Mouse (Mus musculus) lung, adult 2 months (tissue): Measurements from ENCODE around the gene Sptssb. TPM values are rescaled to one million over a fixed set of nuclear protein-coding genes. Genes with fewer than 3 reads are reported as not detected.

Experiments used
- DNase-seq: peaks from one replicate; pipeline ENCODE4 v3.0.0; 2022
- H3K4me1 ChIP-seq: fragments of 200-500 bp; 2 replicates; pipeline ENCODE4 v1.6.1; 2011; ENCODE audit warnings: low read length; ENCODE audit not compliant: control insufficient read depth, insufficient read depth
- H3K4me3 ChIP-seq: fragments of 200-500 bp; replicated peaks from 2 replicates; pipeline ENCODE3; 2011; ENCODE audit warnings: low read depth, mild to moderate bottlenecking, control low read depth, low read length; ENCODE audit errors: extremely low read depth
- CTCF ChIP-seq: fragments of 200-500 bp; IDR thresholded peaks from 2 replicates; pipeline ENCODE4 v1.5.1; 2011; ENCODE audit warnings: mild to moderate bottlenecking, low read length, control low read depth; ENCODE audit not compliant: insufficient read depth
- POLR2A ChIP-seq: fragments of 200-500 bp; IDR thresholded peaks from 2 replicates; pipeline ENCODE4 v1.6.1; 2011; ENCODE audit warnings: low read depth, mild to moderate bottlenecking, control low read depth, low read length, borderline replicate concordance; ENCODE audit errors: extremely low read depth
- WGBS: fragments of 180-500 bp; shearing (Covaris S2); methylation state at CpG from one replicate; pipeline ENCODE4 v1.1.7; 2018; 5-methylcytosine and 5-hydroxymethylcytosine counted together
- polyA plus RNA-seq: library from polyadenylated mRNA; depleted of rRNA; stranded (reverse); fragments of >200 nt; gene quantifications from 2 replicates; pipeline ENCODE4 v1.2.3, GENCODE M21; 2012

Gene Sptssb
- polyA plus RNA-seq, 1 experiment, result 40.5 TPM

DNA sequence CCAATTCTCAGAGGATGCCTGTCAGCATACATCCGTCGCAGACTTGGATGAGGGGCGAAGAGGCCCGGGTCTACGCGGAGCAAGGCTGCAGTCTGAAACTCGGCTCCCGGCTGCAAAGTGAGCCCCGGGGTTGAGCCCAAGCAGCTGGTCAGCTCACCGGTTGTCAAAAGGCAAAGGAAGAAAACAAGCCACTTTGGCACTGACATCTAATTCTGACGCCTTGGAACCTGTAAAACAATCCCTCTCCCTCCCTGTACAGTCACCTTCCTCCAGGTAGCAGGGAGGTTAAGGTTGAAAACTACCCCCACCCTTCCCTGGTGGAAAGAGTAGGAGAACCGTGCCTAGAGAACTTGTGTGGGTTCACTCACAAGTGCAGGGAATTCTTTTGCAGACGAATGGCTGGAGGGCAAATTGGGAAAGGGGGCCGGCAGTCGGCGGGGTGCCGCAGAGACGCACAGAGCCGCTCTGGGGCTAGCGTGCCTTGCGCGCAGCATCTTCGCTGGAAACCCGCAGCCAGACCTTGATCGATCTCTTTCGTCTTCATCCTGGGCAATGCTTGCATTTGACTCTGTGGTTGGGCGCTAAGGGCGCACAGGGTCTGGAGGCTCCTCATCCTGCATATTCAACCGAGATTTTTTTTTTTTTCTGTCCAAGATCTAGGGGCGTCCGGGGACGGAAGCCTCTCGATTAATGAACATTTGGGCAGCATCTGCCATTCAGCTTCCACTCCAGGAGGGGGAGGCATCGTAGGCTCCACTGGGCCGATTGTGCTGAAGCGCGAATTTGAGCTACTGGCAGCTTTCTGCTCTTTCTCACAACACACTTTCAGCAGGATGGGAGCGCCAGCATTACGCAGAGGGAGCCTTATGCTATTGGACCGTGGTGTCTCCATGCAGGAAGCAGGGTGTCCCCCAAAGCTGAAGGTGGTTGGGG is 1.1 kb upstream of the Sptssb start:
- Histone ChIP-seq H3K4me3 (peak overlapping the region; percentile 8), H3K4me1 (0 out of 2 replicates have a peak, but pooled peaks cover 2% of the 10 kb centered on the region)
- peak; percentile 8 for DNase-seq
- 1% methylated on average over 40 of the region's 40 CpGs for WGBS
- TF ChIP-seq CTCF (no peak), POLR2A (no peak)

DNA sequence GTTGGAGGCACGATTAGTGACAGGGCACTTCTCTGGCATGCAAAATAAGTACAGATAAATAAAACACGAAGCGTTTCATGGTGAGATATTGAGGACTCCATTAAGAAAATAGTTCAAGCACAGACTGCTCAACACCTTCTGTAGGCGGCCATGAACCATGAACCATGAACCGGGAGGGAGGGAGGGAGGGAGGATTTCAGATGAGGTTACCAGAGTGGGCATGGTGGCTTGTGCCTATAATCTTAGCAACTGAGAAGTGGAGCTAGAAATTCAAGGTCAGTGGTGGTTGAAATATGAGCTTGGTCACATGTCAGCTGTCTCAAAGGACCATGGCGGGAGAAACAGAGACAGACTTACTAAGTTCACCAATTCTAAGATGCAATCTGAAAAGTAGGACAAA is 20.3 kb downstream of the Sptssb start:
- 77% methylated on average over 6 of the region's 6 CpGs for WGBS
- H3K4me3 ChIP-seq, result no peak overlapping the region
- no peak for DNase-seq
- no peak for TF ChIP-seq POLR2A
- TF ChIP-seq CTCF, result no peak
- no peaks in the 10 kb centered on the region for H3K4me1 ChIP-seq

GRCm38 (mm10) chr3:69829532-69829931 is 30.2 kb downstream of the Sptssb start:
- DNase-seq, result no peak
- Histone ChIP-seq H3K4me1 (no peaks in the 10 kb centered on the region), H3K4me3 (no peak overlapping the region)
- TF ChIP-seq POLR2A, result no peak
- TF ChIP-seq CTCF, result no peak
- 80% methylated on average over 8 of the region's 8 CpGs for WGBS

DNA sequence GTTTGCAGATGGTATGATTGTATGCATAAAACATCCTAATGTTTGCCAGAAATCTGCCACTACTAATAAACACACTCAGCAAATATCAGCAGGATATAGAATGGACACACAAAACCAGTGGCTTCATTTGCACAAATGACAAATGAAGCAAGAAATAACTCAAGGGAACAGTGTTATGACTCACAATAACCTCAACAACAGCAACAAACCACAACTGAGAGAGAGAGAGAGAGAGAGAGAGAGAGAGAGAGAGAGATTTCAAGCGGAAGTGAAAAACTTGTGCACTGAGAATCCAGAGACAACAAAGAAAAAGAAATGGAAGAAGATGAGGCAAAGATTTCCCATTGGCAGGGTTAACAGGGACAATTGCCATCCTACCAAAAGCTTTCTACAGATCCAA is 35.2 kb downstream of the Sptssb start:
- no peak for TF ChIP-seq CTCF
- no peak for TF ChIP-seq POLR2A
- 86% methylated on average over 1 of the region's 1 CpGs for WGBS

GRCm38 (mm10) chr3:69820614-69821013 is 39.1 kb downstream of the Sptssb start:
- Histone ChIP-seq H3K4me3 (no peak overlapping the region), H3K4me1 (no peaks in the 10 kb centered on the region)
- no peak for DNase-seq
- no peak for TF ChIP-seq POLR2A
- TF ChIP-seq CTCF, result no peak
- 81% methylated on average over 7 of the region's 7 CpGs for WGBS

More for the DNA sequence above, 35.2 kb downstream of the Sptssb start:
- Histone ChIP-seq H3K4me1 (no peaks in the 10 kb centered on the region), H3K4me3 (no peak overlapping the region)
- DNase-seq, result no peak

DNA sequence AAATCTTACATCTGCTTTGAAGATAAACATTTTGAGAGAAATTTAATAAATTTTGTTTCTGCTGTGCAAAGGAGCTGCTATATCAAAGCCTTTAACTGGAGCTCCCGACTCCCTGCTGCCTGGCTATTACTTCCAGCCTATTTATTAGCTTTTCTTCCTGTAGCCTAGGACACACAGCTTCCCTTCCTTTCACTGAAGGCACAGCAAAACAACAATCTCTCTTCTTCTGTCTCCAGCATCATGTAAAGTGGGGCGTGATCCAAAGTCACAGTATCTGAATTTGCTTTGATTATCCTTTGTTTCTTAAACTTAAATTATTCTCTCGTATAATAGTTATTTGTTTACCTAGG is 39.9 kb downstream of the Sptssb start:
- WGBS, result 53% methylated on average over 3 of the region's 3 CpGs
- Histone ChIP-seq H3K4me3 (no peak overlapping the region), H3K4me1 (no peaks in the 10 kb centered on the region)
- DNase-seq, result no peak
- no peak for TF ChIP-seq CTCF

DNA sequence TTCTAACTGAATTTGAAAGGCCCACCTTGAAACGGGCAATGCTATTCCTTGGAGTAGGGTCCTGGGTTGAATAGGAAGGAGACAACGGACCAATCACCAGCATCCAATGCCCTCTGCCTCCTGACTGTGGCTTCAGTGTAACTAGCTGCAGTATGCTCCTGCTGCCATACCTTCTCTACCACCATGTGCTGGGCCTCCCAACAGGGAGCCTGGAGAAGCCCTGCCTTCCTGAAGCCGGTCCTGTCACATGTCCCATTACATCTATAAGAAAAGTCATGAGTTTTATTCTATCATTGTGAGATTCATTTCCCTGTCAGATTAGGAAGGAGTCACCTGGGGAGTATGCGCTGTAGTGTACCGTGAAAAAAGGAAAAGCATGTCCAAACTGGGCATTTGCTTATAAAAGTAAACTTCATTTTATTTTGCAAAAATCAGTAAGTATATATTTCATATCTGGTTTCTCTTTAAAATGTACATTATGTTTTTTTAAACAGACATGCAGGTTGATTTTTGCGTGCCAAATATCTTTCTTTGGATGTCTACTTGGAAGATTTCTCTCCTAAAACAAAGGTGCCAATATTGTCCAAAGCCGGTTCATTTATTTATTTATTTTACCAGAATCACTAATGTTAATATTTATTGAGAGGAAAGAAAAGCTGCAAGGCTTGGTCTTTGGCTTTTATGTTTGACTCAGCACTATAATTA is 40.4 kb downstream of the Sptssb start:
- TF ChIP-seq POLR2A, result no peak
- no peaks in the 10 kb centered on the region for H3K4me1 ChIP-seq
- 76% methylated on average over 7 of the region's 7 CpGs for whole genome bisulfite sequencing
- no peak overlapping the region for H3K4me3 ChIP-seq
- no peak for DNase-seq

DNA sequence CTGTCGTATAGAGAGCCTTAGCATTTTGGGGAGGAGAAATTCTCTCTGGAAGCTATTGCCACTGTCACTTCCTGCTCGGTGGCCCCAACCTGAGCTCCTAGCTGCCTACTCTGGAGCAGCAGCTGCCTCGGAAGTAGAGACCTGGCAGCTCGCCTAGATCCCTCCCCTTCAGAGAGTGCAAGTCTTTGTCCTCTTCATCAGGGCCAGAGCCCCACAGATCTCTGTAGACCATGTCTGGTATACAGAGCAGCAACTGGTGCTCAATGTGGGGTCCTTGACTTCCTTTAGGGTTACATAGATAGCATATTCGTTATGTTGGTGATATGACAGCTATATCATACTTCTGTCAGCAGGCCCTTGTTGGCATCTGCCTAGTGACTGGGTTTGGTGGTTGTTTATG is 41.3 kb downstream of the Sptssb start:
- no peak for TF ChIP-seq POLR2A
- TF ChIP-seq CTCF, result no peak
- 37% methylated on average over 5 of the region's 5 CpGs for WGBS
- no peak for DNase-seq
- no peaks in the 10 kb centered on the region for H3K4me1 ChIP-seq
- no peak overlapping the region for H3K4me3 ChIP-seq

GRCm38 (mm10) chr3:69816547-69816946 is 43.2 kb downstream of the Sptssb start:
- no peak overlapping the region for H3K4me3 ChIP-seq
- TF ChIP-seq CTCF (no peak), POLR2A (no peak)
- 60% methylated on average over 2 of the region's 2 CpGs for WGBS
- no peak for DNase-seq
- no peaks in the 10 kb centered on the region for H3K4me1 ChIP-seq
